Comparison of ENCODE assay signal across 9 mouse cellular contexts in the genomic region with DNA sequence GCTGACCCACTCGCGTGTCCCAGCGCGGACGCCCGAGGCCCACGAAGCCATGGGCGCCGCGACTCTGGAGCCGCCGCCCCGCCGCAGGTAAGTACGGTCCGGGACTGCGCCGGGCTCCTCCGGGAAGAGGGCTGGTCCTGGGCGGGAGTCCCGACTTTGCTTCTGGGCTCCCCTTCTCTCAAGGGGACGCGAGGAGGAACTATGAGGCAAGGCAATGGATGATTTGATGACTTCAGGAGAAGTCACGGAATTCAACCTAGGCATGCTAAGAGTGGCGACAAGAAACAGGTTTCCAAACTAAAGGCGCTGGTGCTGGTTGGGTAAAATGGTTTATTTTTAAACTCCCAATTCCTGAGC. TPM values are rescaled to one million over a fixed set of nuclear protein-coding genes. Genes with fewer than 3 reads are reported as not detected.
DNase-seq lines count a peak whose midpoint lies in the region; ATAC-seq and TF ChIP-seq lines count a peak whose summit lies in the region.
"Had no signal": no experiment of that assay in that cellular context is flagged by ENCODE, and none has a peak within 500 bp of the region (broad histone marks: within the 10 kb centered on the region; RNA-seq: fewer than 3 reads in every experiment).

No protein-coding gene starts in this region.

- no peaks in the 10 kb centered on the region for H3K36me3 ChIP-seq in heart, embryonic 13.5 days
- H3K36me3 ChIP-seq in ES-E14 (ENCODE audit: control insufficient read depth, insufficient read depth, low read length, poor library complexity, severe bottlenecking): no peaks in the 10 kb centered on the region

- in situ Hi-C loops in ES-E14 (cut with MboI; ENCODE audit: low sequenced_read_pairs in 2 of 2, unreplicated experiment in 2 of 2): no loop called here

- peak overlapping the region; percentile 97 for H3K4me2 ChIP-seq in heart, embryonic 13.5 days

- peak overlapping the region; percentile 63 for H3K4me3 ChIP-seq in heart, embryonic 13.5 days
- peak overlapping the region; percentile 64 to 80 for H3K4me3 ChIP-seq in ES-E14 (ENCODE audit: insufficient read depth in 1 of 2, low read depth in 1 of 2, low read length in 2 of 2, poor library complexity in 1 of 2, severe bottlenecking in 1 of 2)

- 0 out of 2 replicates have a peak, but pooled peaks have one; percentile 31 for ATAC-seq in heart, embryonic 13.5 days (ENCODE audit: extremely low read depth, insufficient number of reproducible peaks, low FRiP score, low TSS enrichment)
- peak; percentile 47 for ATAC-seq in granulocyte monocyte progenitor cell, adult 5-6 weeks (replicated peaks; ENCODE audit: poor library complexity, severe bottlenecking)
- peak; percentile 27 for ATAC-seq in megakaryocyte progenitor cell, adult 5-6 weeks (replicated peaks; ENCODE audit: poor library complexity)

- DNase-seq in heart, adult 9 months (ENCODE audit: low spot score in 2 of 2): no peak
- DNase-seq in ES-E14 (ENCODE audit: low read depth, low spot score): no peak
- DNase-seq in layer of hippocampus, postnatal 36 days: no peak
- DNase-seq in Muller cell, postnatal 12 days (ENCODE audit: inconsistent ontology term): no peak
- DNase-seq in adrenal gland, postnatal 14 days: no peak

- WGBS in heart, embryonic 13.5 days: 2% methylated on average over 26 of the region's 26 CpGs

- peaks cover 12% of the 10 kb centered on the region for H3K4me1 ChIP-seq in heart, embryonic 13.5 days
- H3K4me1 ChIP-seq in ES-E14 (ENCODE audit: control insufficient read depth in 2 of 2, insufficient read depth in 2 of 2, low read length in 2 of 2, poor library complexity in 1 of 2): no peaks in the 10 kb centered on the region

- no peak overlapping the region for H3K27ac ChIP-seq in heart, embryonic 13.5 days (replicated peaks)
- no peak overlapping the region for H3K27ac ChIP-seq in ES-E14 (ENCODE audit: insufficient read depth, low read depth, low read length, poor library complexity, severe bottlenecking)
- H3K27ac ChIP-seq: macrophage had no signal

- H3K9me3 ChIP-seq in heart, embryonic 13.5 days: 0 out of 2 replicates have a peak, but pooled peaks cover 3% of the 10 kb centered on the region
- no peaks in the 10 kb centered on the region for H3K9me3 ChIP-seq in ES-E14 (ENCODE audit: control insufficient read depth, insufficient read depth, low read depth, low read length)

- H3K27me3 ChIP-seq in heart, embryonic 13.5 days (replicated peaks): peaks cover 38% of the 10 kb centered on the region

- peak overlapping the region; percentile 78 for H3K9ac ChIP-seq in heart, embryonic 13.5 days
- peak overlapping the region; percentile 71 for H3K9ac ChIP-seq in ES-E14 (ENCODE audit: insufficient read depth, low read depth, low read length, poor library complexity, severe bottlenecking)

TF ChIP-seq in ES-E14, 5 proteins besides CTCF, POLR2A, EP300 and RAD21:
- TF ChIP-seq ZNF384 (IDR thresholded peaks at IDR 0.05; ENCODE audit: low read depth, low read length) (no peak), MAFK (IDR thresholded peaks at IDR 0.05; ENCODE audit: insufficient read depth, low read depth, low read length) (no peak), CHD2 (IDR thresholded peaks at IDR 0.05; ENCODE audit: low read depth, low read length) (no peak), ZC3H11A (IDR thresholded peaks at IDR 0.05; ENCODE audit: borderline replicate concordance, low read depth, low read length) (no peak), HCFC1 (IDR thresholded peaks at IDR 0.05; ENCODE audit: borderline replicate concordance, insufficient read depth, low read length) (no peak)

RNA-seq across cellular contexts. Expression of gene 0610040J01Rik, which starts 0.3 kb away (rescaled TPM):
- polyA plus RNA-seq in heart, embryonic 13.5 days (2015; fragmentation: Nextera tagmentation; extraction: Ambion mirVana): 1.8 and 2.3 TPM in 2 replicates
- 3.3 and 6.6 TPM in 2 replicates for total RNA-seq in ES-E14 (2012; rRNA removed)
- total RNA-seq in granulocyte monocyte progenitor cell, adult 5-6 weeks (2014; fragmentation: Nextera tagmentation): 7.8 and 13.1 TPM in 2 replicates
- total RNA-seq in granulocyte monocyte progenitor cell, adult 5-6 weeks (2017): 4.7 and 5.6 TPM in 2 replicates
- total RNA-seq in megakaryocyte progenitor cell, adult 5-6 weeks (2015): 6.6 and 7.1 TPM in 2 replicates
- 6.7 and 7.4 TPM in 2 replicates for total RNA-seq in megakaryocyte progenitor cell, adult 5-6 weeks (2017)
- total RNA-seq in layer of hippocampus, postnatal 36 days (2021): 1 to 10 TPM; 2.9 to 5.9 TPM
- total RNA-seq in adrenal gland, postnatal 14 days (2021): 0.71 and 4.0 TPM in 2 replicates
